Mouse (Mus musculus): Measurements from ENCODE around the gene Syde2.

Gene Syde2

DNA sequence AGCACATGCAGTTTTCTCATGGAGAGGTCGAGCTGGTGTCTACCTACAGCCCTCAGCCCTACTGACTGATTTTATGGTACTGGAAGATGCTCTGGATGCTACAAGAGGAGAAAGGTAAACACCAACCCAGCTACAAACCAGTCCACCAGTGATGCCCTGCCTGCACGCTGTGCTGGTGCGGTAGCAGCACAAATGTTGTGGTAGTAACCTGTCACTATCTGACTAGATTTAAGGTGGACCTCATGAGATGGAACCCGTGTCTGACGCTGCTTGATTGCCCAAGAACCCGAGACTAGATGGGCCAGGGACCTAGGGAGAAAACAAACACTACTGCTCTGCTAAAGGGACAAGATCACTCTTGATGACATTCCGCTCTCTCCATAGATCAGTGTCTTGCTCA, 69.5 kb downstream of the Syde2 start:
- DNase-seq = no peak

DNA sequence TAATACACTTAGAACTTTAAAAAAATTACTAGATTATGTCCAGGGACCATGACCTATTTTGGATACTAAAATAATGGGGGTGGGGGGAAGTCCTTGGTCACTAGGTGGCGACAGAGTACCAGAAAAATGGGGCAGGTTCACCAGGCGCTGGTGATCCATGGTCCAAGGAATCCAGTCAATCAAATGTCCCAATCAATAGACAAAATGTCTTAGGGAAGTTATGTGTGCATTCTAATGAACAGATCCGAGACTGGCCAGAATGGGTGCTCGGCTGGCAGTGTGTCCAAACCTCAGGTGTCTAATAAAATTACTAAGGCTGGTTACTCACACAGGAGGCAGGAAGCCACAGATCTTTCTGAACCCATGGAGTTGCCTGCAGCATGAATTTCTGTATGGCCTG, 70.6 kb downstream of the Syde2 start:
- peak; percentile 71 for DNase-seq

DNA sequence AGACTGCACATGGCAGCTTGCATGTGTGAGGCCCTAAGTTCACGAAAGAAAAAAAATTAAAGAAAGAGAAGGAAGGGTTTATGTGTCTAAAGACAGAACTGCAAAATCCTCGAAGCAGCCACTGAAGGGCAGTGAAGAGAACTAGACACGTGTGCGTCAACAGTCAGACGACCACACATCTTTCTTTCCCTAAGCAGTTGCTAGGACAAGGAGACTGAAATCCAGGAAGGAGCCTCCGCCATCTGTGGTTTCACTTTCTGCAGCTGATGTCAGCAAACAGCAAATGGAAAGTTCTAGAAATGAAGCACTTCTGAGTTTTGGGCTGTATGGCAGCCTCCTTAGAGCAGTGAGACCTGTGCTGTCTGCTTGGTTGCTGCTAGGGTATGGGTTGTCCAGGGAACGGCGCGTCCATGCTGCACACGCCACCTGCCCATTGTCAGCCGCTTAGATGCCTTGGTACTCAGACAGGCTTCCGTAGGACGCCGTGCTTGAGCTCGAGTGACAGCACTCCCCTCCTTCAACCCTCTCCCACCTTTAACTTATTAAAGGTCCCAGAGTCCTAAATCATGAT, 71.8 kb downstream of the Syde2 start:
- DNase-seq = no peak

DNA sequence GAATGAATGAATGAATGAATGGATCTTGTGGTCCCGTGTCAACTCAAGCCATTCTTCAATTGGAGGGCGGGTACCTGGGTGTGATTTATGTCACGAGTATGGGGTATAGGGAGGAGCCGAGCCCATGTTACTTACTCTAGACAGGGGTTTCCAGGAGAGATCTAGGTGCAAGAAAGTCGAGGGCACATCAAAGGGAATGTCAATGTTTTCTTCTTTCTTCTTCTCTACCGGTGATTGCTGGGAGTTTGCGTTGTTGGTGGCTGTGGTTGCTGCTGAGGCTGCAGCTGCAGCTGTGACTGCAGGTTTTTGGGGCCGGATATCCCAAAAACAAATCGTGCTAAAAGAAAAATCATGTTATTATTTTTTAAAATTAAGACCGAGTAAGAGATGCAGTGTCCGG, 75.5 kb downstream of the Syde2 start:
- DNase-seq = no peak

DNA sequence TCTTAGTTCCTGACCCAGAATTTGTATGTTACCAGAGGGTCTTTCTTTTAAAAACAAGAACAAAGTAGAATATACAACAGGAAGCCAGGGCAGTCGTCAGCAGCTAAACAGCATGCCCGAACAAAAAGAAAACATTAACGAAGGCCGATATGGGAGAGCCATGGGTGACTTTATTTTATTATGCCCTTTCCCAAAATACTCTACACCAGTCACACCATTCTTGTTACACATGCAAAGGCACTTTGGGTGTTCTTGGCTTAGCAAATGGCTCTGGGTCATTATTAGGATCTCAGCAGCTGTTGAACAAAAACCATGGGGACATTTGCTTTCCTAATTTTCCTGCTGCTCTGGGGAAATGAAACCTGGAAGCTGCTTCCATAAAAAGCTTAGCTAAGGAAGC, 81.6 kb downstream of the Syde2 start:
- no peak for DNase-seq
